Mouse (Mus musculus): ENCODE measurements at regions not wholly inside any gene's neighbourhood (a gene's known extent, or its start where the extent isn't known, plus 50 kb on each side); places are given as distances from the start of the nearest gene placed in this dataset.
A peak's percentile ranks its signal among the peaks of the same experiment; 100 is the strongest.

DNA sequence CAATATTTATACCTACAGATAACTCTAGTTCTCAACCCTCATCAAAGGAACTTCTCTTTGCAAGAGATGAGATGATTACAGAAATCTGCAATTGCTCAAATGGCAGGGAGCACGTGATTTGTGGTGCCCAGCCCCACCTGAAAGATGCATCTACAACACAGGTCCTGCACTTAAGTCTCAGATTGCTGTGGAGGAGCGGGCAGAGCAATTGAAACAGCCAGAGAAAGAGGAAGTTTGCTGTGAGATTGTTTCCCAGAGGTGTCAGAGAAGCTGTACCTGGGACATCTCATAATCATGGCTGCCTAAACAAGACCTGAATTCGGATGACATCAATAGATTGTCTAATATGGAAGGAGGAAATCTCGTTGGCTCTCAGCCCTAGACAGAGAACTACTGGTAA is 105.9 kb upstream of the Cxcr4 start:
- ATAC-seq = no peak
- Histone ChIP-seq H3K9ac (no peak overlapping the region), H3K27me3 (ENCODE audit: insufficient read depth, low read length) (no peaks in the 10 kb centered on the region), H3K9me3 (ENCODE audit: low read length) (no peaks in the 10 kb centered on the region), H3K27ac (ENCODE audit: low read depth, low read length) (no peak overlapping the region), H3K36me3 (ENCODE audit: insufficient read depth) (no peaks in the 10 kb centered on the region), H3K4me1 (ENCODE audit: insufficient read depth) (no peaks in the 10 kb centered on the region), H3K4me3 (ENCODE audit: low read depth, low read length) (no peak overlapping the region), H3K4me2 (ENCODE audit: low read depth) (no peak overlapping the region)
- TF ChIP-seq CTCF (IDR thresholded peaks at IDR 0.05; ENCODE audit: low read depth) = no peak
- 93% methylated on average over 4 of the region's 4 CpGs for WGBS
- DNase-seq = no peak

DNA sequence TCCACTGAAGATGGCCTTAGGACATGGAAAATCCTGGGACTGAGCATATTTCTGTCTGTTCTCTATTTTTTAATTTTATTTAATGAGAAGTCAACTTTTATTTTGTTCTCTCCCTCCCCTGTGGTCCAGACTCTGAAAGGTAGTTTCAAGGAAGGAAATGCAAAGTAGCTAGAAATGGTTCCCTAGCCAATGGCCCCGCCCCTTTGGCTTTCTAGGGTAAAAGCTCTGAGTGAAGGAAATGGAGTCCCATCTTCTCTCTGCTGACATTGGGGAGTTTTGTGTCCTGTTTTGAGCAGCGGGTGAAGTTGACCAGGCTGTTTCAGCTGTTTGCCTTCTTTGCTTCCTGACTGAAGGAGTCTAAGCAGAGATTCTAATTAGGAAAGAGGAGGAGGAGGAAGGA is 103.8 kb upstream of the Cxcr4 start:
- Histone ChIP-seq H3K4me3 (ENCODE audit: low read depth, low read length) (no peak overlapping the region), H3K9me3 (ENCODE audit: low read length) (no peaks in the 10 kb centered on the region), H3K36me3 (ENCODE audit: insufficient read depth) (no peaks in the 10 kb centered on the region), H3K4me1 (ENCODE audit: insufficient read depth) (no peaks in the 10 kb centered on the region), H3K9ac (no peak overlapping the region), H3K27me3 (ENCODE audit: insufficient read depth, low read length) (no peaks in the 10 kb centered on the region), H3K4me2 (ENCODE audit: low read depth) (no peak overlapping the region), H3K27ac (ENCODE audit: low read depth, low read length) (no peak overlapping the region)
- no peak for DNase-seq
- ATAC-seq = no peak
- no peak for TF ChIP-seq CTCF (IDR thresholded peaks at IDR 0.05; ENCODE audit: low read depth)
- WGBS = 83% methylated on average over 2 of the region's 2 CpGs

DNA sequence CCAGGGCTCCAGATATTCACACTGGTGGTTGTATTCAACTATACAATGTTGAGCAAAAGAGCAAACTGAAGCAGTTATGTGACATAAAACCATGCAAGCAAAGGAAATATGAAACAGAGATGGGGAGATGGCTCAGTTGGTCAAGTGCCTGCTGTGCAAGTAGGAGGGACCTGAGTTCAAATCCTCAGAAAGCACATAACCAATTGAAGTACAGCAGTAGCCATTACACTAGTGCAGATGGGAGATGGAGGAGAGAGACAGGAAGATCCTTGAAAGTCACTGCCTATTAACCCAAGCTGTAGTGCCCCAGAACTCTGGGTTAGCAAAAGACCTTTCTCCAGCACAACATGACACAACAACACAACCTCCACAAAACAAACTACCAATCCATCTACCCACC is 100.7 kb upstream of the Cxcr4 start:
- no peaks in the 10 kb centered on the region for H3K36me3 ChIP-seq (ENCODE audit: insufficient read depth)
- H3K27me3 ChIP-seq (ENCODE audit: insufficient read depth, low read length) = no peaks in the 10 kb centered on the region
- no peak overlapping the region for H3K27ac ChIP-seq (ENCODE audit: low read depth, low read length)
- DNase-seq (no peak), ATAC-seq (no peak)
- no peak overlapping the region for H3K4me2 ChIP-seq (ENCODE audit: low read depth)
- H3K9ac ChIP-seq = no peak overlapping the region
- no peaks in the 10 kb centered on the region for H3K4me1 ChIP-seq (ENCODE audit: insufficient read depth)
- no peak for TF ChIP-seq CTCF (IDR thresholded peaks at IDR 0.05; ENCODE audit: low read depth)
- H3K9me3 ChIP-seq (ENCODE audit: low read length) = no peaks in the 10 kb centered on the region
- no peak overlapping the region for H3K4me3 ChIP-seq (ENCODE audit: low read depth, low read length)

DNA sequence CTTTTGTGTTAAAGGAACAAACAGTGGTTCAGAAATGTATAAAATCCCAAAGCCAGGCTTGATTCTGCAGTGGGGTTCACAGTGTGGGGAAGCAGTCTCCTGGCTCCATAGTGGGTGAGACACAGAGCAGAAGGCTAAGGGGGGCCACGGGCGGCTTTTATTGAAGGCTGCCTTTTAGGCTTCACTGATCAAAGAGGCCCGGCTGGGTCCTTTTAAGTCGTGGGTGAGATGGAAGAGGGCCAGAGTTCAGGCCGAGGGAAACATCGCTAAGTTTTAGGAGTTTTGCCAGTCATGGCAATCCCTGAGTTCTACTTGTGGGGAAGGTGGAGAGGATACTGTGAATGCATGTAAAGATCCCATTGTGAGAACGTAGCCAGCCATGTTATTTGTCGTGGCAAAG is 100.2 kb upstream of the Cxcr4 start:
- no peak overlapping the region for H3K9ac ChIP-seq
- H3K36me3 ChIP-seq (ENCODE audit: insufficient read depth) = no peaks in the 10 kb centered on the region
- WGBS = 14% methylated on average over 8 of the region's 8 CpGs
- no peak overlapping the region for H3K4me2 ChIP-seq (ENCODE audit: low read depth)
- H3K27ac ChIP-seq (ENCODE audit: low read depth, low read length) = no peak overlapping the region
- no peak for TF ChIP-seq CTCF (IDR thresholded peaks at IDR 0.05; ENCODE audit: low read depth)
- DNase-seq (no peak), ATAC-seq (peak; percentile 56; the same call in 1 of the 2 replicates)
- no peaks in the 10 kb centered on the region for H3K9me3 ChIP-seq (ENCODE audit: low read length)
- H3K4me1 ChIP-seq (ENCODE audit: insufficient read depth) = no peaks in the 10 kb centered on the region
- H3K4me3 ChIP-seq (ENCODE audit: low read depth, low read length) = no peak overlapping the region
- H3K27me3 ChIP-seq (ENCODE audit: insufficient read depth, low read length) = no peaks in the 10 kb centered on the region

DNA sequence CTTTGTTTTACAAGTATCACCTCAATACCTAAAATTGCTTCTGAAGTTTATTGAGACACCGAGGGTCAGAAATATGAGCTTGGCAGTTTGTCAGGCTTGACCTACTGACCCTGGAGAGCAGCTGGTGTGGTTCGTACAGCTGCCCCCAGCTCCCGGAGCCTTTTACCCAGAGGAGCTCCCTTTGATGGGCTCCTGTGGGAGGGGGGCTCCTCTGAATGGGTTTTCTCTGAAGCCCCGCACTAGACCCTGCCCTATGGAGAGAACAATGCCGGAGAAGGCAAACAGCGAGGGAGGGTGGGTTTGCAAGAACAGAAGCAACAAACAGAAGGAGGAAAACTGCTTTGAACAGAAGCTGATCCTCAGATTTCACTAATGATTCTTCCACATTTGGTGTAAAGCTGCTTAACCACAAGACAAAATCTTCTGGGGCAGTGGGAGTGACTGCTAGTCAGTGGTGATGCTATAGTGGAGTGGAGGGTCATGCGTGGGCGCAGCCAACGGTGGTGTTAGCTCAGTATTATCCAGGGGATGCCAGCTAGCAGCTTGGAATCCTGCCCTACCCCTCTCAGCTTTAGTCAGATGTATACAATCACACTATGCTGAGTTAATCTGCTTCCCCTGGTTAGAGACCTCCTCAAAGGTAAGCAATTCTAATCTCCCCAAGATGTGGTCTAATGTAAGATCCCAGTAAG is 95.3 kb upstream of the Cxcr4 start:
- Histone ChIP-seq H3K27me3 (ENCODE audit: insufficient read depth, low read length) (no peaks in the 10 kb centered on the region), H3K27ac (ENCODE audit: low read depth, low read length) (no peak overlapping the region), H3K4me3 (ENCODE audit: low read depth, low read length) (no peak overlapping the region), H3K4me1 (ENCODE audit: insufficient read depth) (no peaks in the 10 kb centered on the region; the same call in 1 of the 2 replicates), H3K4me2 (ENCODE audit: low read depth) (no peak overlapping the region), H3K36me3 (ENCODE audit: insufficient read depth) (no peaks in the 10 kb centered on the region), H3K9me3 (ENCODE audit: low read length) (no peaks in the 10 kb centered on the region), H3K9ac (no peak overlapping the region)
- ATAC-seq = no peak
- DNase-seq = no peak
- TF ChIP-seq CTCF (IDR thresholded peaks at IDR 0.05; ENCODE audit: low read depth) = no peak
- 14% methylated on average over 9 of the region's 9 CpGs for WGBS

DNA sequence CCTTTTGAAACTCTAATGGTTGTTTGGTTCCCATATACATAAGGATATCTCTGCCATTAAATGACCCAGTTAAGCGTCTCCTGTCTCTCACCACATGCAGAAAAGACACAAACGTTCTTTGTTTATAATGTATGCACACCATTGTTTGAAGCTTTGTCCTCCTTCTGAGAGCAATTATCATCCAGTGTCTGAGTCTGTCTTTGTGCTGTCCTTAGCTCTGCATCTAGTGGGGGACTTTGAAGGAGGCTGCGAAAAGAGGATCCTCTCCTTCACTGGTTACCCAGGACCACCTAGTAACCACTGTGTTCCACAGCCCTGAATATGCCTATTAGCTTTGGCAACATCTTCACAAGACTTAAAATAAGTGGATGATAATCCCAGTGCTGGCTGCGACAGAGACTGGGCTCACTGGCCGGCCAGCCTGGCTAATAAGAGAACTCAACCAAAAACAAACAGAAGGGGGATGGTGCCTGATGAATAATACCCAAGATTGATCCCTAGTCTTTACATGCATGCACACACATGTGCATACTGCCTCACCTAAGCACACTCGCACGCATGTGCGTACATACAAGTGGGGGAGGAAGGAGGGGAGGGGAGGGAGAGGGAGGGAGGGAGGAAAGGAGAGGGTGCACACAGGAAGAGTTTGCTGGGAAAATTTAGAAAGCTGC is 93.5 kb upstream of the Cxcr4 start:
- Histone ChIP-seq H3K27ac (ENCODE audit: low read depth, low read length) (no peak overlapping the region), H3K9ac (no peak overlapping the region), H3K9me3 (ENCODE audit: low read length) (no peaks in the 10 kb centered on the region), H3K27me3 (ENCODE audit: insufficient read depth, low read length) (no peaks in the 10 kb centered on the region), H3K36me3 (ENCODE audit: insufficient read depth) (no peaks in the 10 kb centered on the region), H3K4me3 (ENCODE audit: low read depth, low read length) (no peak overlapping the region), H3K4me2 (ENCODE audit: low read depth) (no peak overlapping the region), H3K4me1 (ENCODE audit: insufficient read depth) (no peaks in the 10 kb centered on the region; the same call in 1 of the 2 replicates)
- 33% methylated on average over 8 of the region's 8 CpGs for WGBS
- ATAC-seq = no peak
- TF ChIP-seq CTCF (IDR thresholded peaks at IDR 0.05; ENCODE audit: low read depth) = no peak
- no peak for DNase-seq

DNA sequence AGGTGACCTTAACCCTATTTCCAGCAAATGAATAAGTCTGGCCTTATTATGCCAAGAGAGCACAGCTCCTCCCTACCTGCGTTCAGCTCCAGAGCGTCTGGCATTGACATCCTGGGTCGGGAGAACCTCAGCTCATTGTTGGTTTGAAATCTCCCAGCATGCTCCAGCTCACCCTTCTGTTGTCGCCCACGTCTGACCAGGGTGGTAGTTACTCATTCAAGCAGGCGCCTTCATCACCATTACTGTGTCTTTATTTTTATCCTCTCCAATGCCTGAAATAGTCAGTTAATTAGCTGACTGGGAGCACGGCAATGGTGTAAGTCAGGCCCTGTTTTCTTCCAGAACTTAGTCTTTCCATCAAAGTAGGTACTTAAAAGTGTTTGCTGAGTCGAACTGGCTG is 90.8 kb upstream of the Cxcr4 start:
- H3K4me2 ChIP-seq (ENCODE audit: low read depth) = no peak overlapping the region
- peaks cover 14% of the 10 kb centered on the region for H3K4me1 ChIP-seq (ENCODE audit: insufficient read depth)
- DNase-seq = no peak
- no peaks in the 10 kb centered on the region for H3K9me3 ChIP-seq (ENCODE audit: low read length)
- no peak for ATAC-seq
- no peak overlapping the region for H3K4me3 ChIP-seq (ENCODE audit: low read depth, low read length)
- no peaks in the 10 kb centered on the region for H3K36me3 ChIP-seq (ENCODE audit: insufficient read depth)
- TF ChIP-seq CTCF (IDR thresholded peaks at IDR 0.05; ENCODE audit: low read depth) = no peak
- WGBS = 49% methylated on average over 8 of the region's 8 CpGs
- H3K27ac ChIP-seq (ENCODE audit: low read depth, low read length) = no peak overlapping the region
- no peaks in the 10 kb centered on the region for H3K27me3 ChIP-seq (ENCODE audit: insufficient read depth, low read length)
- H3K9ac ChIP-seq = no peak overlapping the region
